Mouse (Mus musculus): ENCODE results near the gene Tmem54.

DNA sequence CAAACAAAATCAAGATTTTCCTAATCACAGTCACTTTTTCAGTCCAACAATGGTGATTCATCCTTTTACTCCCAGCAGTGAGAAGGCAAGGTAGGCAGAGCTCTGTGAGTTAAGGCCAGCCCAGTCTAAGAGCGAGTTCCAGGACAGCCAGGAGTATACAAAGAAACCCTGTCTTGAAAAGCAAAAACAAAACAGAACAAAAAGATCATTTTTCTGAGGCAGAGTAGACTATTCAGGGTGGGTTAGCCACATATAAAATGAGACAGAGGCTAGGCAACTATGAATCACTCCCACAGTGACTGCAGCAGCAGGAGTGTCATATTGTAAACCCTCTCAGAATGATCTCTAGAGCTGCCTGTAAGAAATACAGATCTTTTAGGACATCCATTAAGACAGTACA lies 44.0 kb downstream of the Tmem54 start:
- TF ChIP-seq GATA1 (IDR thresholded peaks at IDR 0.05; ENCODE audit: borderline replicate concordance, low read length) (no peak), CTCF (IDR thresholded peaks at IDR 0.05; ENCODE audit: low read depth, low read length) (no peak)

Data from G1E (cell line).